Mouse (Mus musculus) intestine, postnatal 0 days (tissue): ENCODE data around the gene Ubxn4. TPM values are rescaled to one million over a fixed set of nuclear protein-coding genes. Genes with fewer than 3 reads are reported as not detected.

Experiments used
- ATAC-seq: fragments of 200-750 bp; cut with Nextera tagmentation; 2 replicates; pipeline ENCODE4 v1.8.0; 2017; ENCODE audit warnings: mild to moderate bottlenecking, moderate TSS enrichment, moderate library complexity
- H3K27ac ChIP-seq: fragments of 300-500 bp; sonication (generic); 2 replicates; pipeline ENCODE4 v1.5.1; 2014; ENCODE audit warnings: mild to moderate bottlenecking, low read depth, low read length, moderate library complexity
- H3K27me3 ChIP-seq: fragments of 300-500 bp; sonication (generic); replicated peaks from 2 replicates; pipeline ENCODE4 v1.6.1; 2014; ENCODE audit warnings: low read length, mixed read lengths; ENCODE audit not compliant: control insufficient read depth, insufficient read depth
- H3K36me3 ChIP-seq: fragments of 300-500 bp; sonication (generic); 2 replicates; pipeline ENCODE4 v1.6.1; 2014; ENCODE audit warnings: mild to moderate bottlenecking, moderate library complexity; ENCODE audit not compliant: control insufficient read depth, insufficient read depth
- H3K4me1 ChIP-seq: fragments of 300-500 bp; sonication (generic); replicated peaks from 2 replicates; pipeline ENCODE4 v1.6.1; 2014; ENCODE audit warnings: antibody characterized with exemption, low read length, mixed read lengths; ENCODE audit not compliant: control insufficient read depth, insufficient read depth
- H3K4me2 ChIP-seq: fragments of 300-500 bp; sonication (generic); replicated peaks from 2 replicates; pipeline ENCODE4 v1.6.1; 2014; ENCODE audit warnings: low read depth, mild to moderate bottlenecking, moderate library complexity
- H3K4me3 ChIP-seq: fragments of 300-500 bp; sonication (generic); 2 replicates; pipeline ENCODE4 v1.5.1; 2014; ENCODE audit warnings: low read depth, low read length
- H3K9ac ChIP-seq: fragments of 300-500 bp; sonication (generic); 2 replicates; pipeline ENCODE4 v1.6.1; 2014; ENCODE audit warnings: mild to moderate bottlenecking, low read depth, low read length
- H3K9me3 ChIP-seq: fragments of 300-500 bp; sonication (generic); 2 replicates; pipeline ENCODE4 v1.6.1; 2016; ENCODE audit warnings: mixed run types; ENCODE audit not compliant: control insufficient read depth
- CTCF ChIP-seq: sonication (generic); IDR thresholded peaks from 2 replicates; pipeline ENCODE4 v1.5.1; 2016; ENCODE audit warnings: low read depth, mild to moderate bottlenecking, control low read depth, antibody characterized with exemption, moderate library complexity
- WGBS: fragments of 180-500 bp; shearing (Covaris S2); extraction: QIAGEN DNeasy Blood & Tissue Kit; methylation state at CpG from one replicate; pipeline ENCODE4 v1.1.7; 2014; 5-methylcytosine and 5-hydroxymethylcytosine counted together
- polyA plus RNA-seq: library from polyadenylated mRNA; unstranded; fragments of >200 nt; fragmentation: Nextera tagmentation; extraction: Ambion mirVana; gene quantifications from 2 replicates; pipeline ENCODE4 v1.2.1, GENCODE M21; 2015

The Ubxn4 gene
- polyA plus RNA-seq, 1 experiment from 2014 or later = 74.6 TPM

DNA sequence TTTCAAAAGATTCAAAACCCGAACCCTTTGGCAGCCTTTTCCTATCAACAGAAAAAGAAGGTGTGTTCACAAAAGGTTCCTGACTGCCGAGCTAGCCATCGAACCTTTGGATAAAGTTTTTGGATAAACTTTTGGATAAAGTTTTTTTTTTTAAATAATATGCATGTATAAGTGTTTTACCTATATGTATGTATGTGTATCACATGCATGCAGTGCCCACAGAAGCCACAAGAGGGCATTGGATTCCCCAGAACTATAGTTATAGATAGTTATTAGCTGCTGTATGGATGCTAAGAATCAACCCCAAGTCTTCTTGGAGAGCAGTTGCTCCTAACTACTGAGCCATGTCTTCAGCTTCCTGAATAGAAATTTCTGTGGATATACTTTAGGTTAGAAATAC lies 38.0 kb downstream of the Ubxn4 start:
- Histone ChIP-seq H3K36me3 (peaks cover 57% of the 10 kb centered on the region), H3K27ac (no peak overlapping the region)

DNA sequence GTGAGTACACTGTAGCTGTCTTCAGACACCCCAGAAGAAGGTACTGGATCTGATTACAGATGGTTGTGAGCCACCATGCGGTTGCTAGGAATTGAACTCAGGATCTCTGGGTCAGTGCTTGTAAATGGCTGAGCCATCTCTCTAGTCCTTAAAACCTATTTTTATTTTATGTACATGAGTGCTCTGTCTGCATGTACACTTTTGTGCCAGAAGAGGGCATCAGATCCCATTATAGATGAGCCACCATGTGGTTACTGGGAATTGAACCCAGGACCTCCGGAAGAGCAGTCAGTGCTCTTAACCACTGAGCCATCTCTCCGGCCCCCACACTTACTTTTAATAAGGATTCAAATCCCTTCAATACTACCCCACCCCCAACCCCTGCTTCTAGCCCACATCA lies 39.2 kb downstream of the Ubxn4 start:
- no peaks in the 10 kb centered on the region for H3K4me1 ChIP-seq
- peaks cover 53% of the 10 kb centered on the region for H3K36me3 ChIP-seq
- H3K27me3 ChIP-seq = no peaks in the 10 kb centered on the region
- ATAC-seq = no peak
- H3K9ac ChIP-seq = no peak overlapping the region
- no peak; the same call in 1 of the 2 replicates for TF ChIP-seq CTCF
- WGBS = over 99% methylated on average over 3 of the region's 3 CpGs
- H3K4me3 ChIP-seq = no peak overlapping the region
- no peaks in the 10 kb centered on the region for H3K9me3 ChIP-seq
- H3K4me2 ChIP-seq = no peak overlapping the region
- H3K27ac ChIP-seq = no peak overlapping the region

More for the DNA sequence above, 38.0 kb downstream of the Ubxn4 start:
- H3K4me1 ChIP-seq = no peaks in the 10 kb centered on the region
- peak; percentile 34 for TF ChIP-seq CTCF
- no peak overlapping the region for H3K9ac ChIP-seq
- no peaks in the 10 kb centered on the region for H3K9me3 ChIP-seq
- no peak overlapping the region for H3K4me2 ChIP-seq
- no peak overlapping the region for H3K4me3 ChIP-seq
- 96% methylated on average over 3 of the region's 3 CpGs for WGBS
- ATAC-seq = no peak
- H3K27me3 ChIP-seq = no peaks in the 10 kb centered on the region

DNA sequence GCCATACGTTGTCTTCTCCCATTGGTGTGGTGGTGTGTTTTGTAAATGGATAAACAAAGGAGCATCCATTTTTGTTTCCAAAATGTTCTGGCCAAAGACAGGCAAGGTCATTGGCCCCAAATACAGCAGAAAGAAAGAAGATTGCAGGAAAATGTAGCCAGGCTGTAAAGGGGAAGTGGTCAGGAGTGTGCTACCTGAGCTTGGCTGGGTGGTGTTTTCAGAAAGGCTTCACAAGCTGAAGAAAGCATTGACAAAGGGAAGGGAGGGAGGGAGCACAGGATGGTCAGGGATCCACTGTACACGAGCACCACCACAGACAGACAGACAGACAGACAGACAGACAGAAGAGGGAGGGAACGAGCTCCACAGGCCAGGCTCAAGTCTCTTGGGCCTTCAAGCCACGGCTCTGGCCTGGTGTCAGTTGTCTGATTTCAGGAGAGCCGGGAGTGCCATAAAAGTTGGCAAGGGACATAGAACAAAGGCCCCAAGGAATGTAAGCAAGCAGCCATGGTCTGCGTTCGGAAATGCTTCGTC lies 40.5 kb downstream of the Ubxn4 start:
- H3K36me3 ChIP-seq = peaks cover 51% of the 10 kb centered on the region
- no peaks in the 10 kb centered on the region for H3K4me1 ChIP-seq
- no peak for ATAC-seq
- TF ChIP-seq CTCF = no peak
- no peaks in the 10 kb centered on the region for H3K27me3 ChIP-seq
- H3K9ac ChIP-seq = no peak overlapping the region
- no peaks in the 10 kb centered on the region for H3K9me3 ChIP-seq
- whole genome bisulfite sequencing = 75% methylated on average over 8 of the region's 8 CpGs
- H3K4me3 ChIP-seq = no peak overlapping the region
- no peak overlapping the region for H3K27ac ChIP-seq
- no peak overlapping the region for H3K4me2 ChIP-seq

DNA sequence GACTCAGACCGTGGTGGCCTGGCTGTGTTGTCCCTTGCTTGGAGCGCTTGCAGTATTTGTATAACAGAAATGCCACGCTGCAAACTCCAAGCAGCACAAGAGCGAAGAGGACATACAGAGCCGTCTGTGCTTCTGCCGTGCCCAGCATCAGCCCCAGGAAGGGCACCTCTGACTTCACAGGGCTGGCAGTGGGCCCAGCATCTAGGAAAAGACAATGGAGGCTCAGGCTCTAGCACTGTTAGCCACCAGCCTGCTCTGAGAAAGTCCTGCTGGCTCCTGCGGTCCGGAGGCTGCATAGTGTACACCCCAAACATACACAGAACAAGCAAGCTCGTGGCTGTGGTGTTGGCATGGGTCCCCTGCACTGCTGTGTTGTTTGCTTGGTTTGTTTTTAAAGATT lies 41.4 kb downstream of the Ubxn4 start:
- no peak overlapping the region for H3K27ac ChIP-seq
- 87% methylated on average over 9 of the region's 9 CpGs for WGBS

DNA sequence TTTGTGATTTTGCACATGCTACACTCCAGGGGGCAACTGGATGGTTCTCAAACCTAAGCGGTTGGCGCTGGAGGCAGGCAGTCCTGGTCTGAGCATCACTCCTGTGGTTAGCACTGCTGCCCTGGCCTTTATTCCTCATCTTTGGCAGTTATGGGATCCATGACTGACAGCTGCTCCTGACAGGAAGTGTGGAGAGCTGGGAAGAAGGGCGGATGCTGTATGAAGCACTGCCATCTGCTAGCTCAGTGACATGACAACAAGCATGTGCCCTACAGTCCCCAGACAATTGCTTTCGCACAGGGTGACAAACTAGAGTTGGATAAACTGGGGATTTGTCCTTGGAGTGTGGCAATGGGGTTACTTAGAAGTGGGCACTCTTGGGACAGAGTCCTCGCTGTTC lies 46.5 kb downstream of the Ubxn4 start:
- no peaks in the 10 kb centered on the region for H3K9me3 ChIP-seq
- TF ChIP-seq CTCF = no peak
- no peaks in the 10 kb centered on the region for H3K27me3 ChIP-seq
- H3K9ac ChIP-seq = no peak overlapping the region
- no peak for ATAC-seq
- no peaks in the 10 kb centered on the region for H3K4me1 ChIP-seq
- no peak overlapping the region for H3K4me2 ChIP-seq
- no peak overlapping the region for H3K4me3 ChIP-seq
- 89% methylated on average over 5 of the region's 5 CpGs for WGBS
- peaks cover 42% of the 10 kb centered on the region for H3K36me3 ChIP-seq
- no peak overlapping the region for H3K27ac ChIP-seq

More for the DNA sequence above, 41.4 kb downstream of the Ubxn4 start:
- Histone ChIP-seq H3K9me3 (no peaks in the 10 kb centered on the region), H3K4me2 (no peak overlapping the region), H3K36me3 (peaks cover 49% of the 10 kb centered on the region), H3K27me3 (no peaks in the 10 kb centered on the region), H3K9ac (no peak overlapping the region), H3K4me1 (no peaks in the 10 kb centered on the region), H3K4me3 (no peak overlapping the region)
- TF ChIP-seq CTCF = no peak
- no peak for ATAC-seq

DNA sequence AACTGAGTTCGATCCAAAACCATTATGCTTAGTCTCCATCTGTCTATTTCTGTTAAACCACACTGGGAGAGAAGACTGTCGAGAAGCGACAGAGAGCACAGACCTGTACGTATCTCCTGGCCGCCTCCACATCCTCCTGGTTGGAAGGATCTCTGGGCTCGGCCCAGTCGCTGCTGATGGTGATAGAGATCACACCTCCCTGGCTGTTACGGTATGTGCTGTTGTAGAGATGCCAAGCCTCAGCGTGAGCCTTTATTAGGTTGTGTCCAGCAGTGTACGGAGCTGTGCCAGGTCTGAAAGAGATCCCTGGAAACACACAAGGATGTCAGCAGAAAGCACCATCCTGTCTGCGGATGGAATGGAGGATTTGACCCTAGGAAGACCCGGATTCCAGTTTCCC lies 49.8 kb downstream of the Ubxn4 start:
- no peak overlapping the region for H3K4me3 ChIP-seq
- no peaks in the 10 kb centered on the region for H3K9me3 ChIP-seq
- TF ChIP-seq CTCF = no peak
- ATAC-seq = no peak
- no peak overlapping the region for H3K4me2 ChIP-seq
- H3K36me3 ChIP-seq = peaks cover 29% of the 10 kb centered on the region
- H3K27ac ChIP-seq = no peak overlapping the region
- 85% methylated on average over 12 of the region's 12 CpGs for WGBS
- no peaks in the 10 kb centered on the region for H3K4me1 ChIP-seq
- no peak overlapping the region for H3K9ac ChIP-seq
- H3K27me3 ChIP-seq = no peaks in the 10 kb centered on the region

DNA sequence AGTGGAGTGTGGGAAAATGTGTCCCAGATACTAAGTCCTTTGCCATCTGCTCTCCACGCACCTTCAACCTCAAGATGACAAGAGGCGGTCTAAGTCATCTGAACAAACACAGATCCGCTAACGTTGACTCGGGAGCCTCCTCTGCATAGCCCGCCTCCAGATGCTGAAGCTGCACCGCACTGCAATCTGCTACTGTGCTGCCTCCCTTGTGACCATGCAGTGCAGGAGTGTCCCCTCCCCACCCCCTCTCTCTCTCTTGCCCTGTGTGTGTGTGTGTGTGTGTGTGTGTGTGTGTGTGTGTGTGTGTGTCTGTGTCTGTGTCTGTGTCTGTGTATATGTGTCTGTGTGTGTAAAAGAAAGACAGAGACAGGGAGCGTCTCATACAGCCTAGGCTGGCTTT lies 51.5 kb downstream of the Ubxn4 start:
- TF ChIP-seq CTCF = no peak
- H3K9me3 ChIP-seq = no peaks in the 10 kb centered on the region
- H3K27me3 ChIP-seq = no peaks in the 10 kb centered on the region
- H3K4me2 ChIP-seq = no peak overlapping the region
- ATAC-seq = no peak
- H3K4me3 ChIP-seq = no peak overlapping the region
- H3K27ac ChIP-seq = no peak overlapping the region
- no peaks in the 10 kb centered on the region for H3K4me1 ChIP-seq
- peaks cover 20% of the 10 kb centered on the region for H3K36me3 ChIP-seq
- 67% methylated on average over 8 of the region's 8 CpGs for WGBS
- H3K9ac ChIP-seq = no peak overlapping the region
